Mouse (Mus musculus) limb, embryonic 11.5 days (tissue): ENCODE data around the gene Olfr62. TPM values are rescaled to one million over a fixed set of nuclear protein-coding genes. Genes with fewer than 3 reads are reported as not detected.

Source experiments
- ATAC-seq: fragments of 200-750 bp; cut with Nextera tagmentation; 2 replicates; pipeline ENCODE4 v1.8.0; 2017; ENCODE audit warnings: low read depth; ENCODE audit not compliant: insufficient number of reproducible peaks, low FRiP score, low TSS enrichment
- DNase-seq: peaks from one replicate; pipeline ENCODE4 v3.0.0-alpha.2; 2015; ENCODE audit warnings: low spot score
- H3K27ac ChIP-seq: fragments of 300-500 bp; sonication (generic); replicated peaks from 2 replicates; pipeline ENCODE4 v1.5.1; 2014; ENCODE audit warnings: low read depth, mild to moderate bottlenecking, low read length
- H3K27me3 ChIP-seq: fragments of 300-500 bp; sonication (generic); 2 replicates; pipeline ENCODE4 v1.6.1; 2014; ENCODE audit warnings: mild to moderate bottlenecking, low read length, mixed read lengths; ENCODE audit not compliant: control insufficient read depth, insufficient read depth
- H3K36me3 ChIP-seq: fragments of 300-500 bp; sonication (generic); 2 replicates; pipeline ENCODE4 v1.6.1; 2014; ENCODE audit warnings: mild to moderate bottlenecking, low read length, moderate library complexity, mixed read lengths; ENCODE audit not compliant: control insufficient read depth, insufficient read depth
- H3K4me1 ChIP-seq: fragments of 300-500 bp; sonication (generic); 2 replicates; pipeline ENCODE4 v1.6.1; 2014; ENCODE audit warnings: low read length, mixed read lengths; ENCODE audit not compliant: control insufficient read depth, insufficient read depth
- H3K4me2 ChIP-seq: fragments of 300-500 bp; sonication (generic); 2 replicates; pipeline ENCODE4 v1.6.1; 2014; ENCODE audit warnings: low read depth, mild to moderate bottlenecking, moderate library complexity; ENCODE audit not compliant: severe bottlenecking
- H3K4me3 ChIP-seq: fragments of 300-500 bp; sonication (generic); 2 replicates; pipeline ENCODE4 v1.5.1; 2014; ENCODE audit warnings: low read depth, low read length
- H3K9ac ChIP-seq: fragments of 300-500 bp; sonication (generic); 2 replicates; pipeline ENCODE4 v1.6.1; 2014; ENCODE audit warnings: mild to moderate bottlenecking, low read length
- H3K9me3 ChIP-seq: fragments of 300-500 bp; sonication (generic); 2 replicates; pipeline ENCODE4 v1.6.1; 2016; ENCODE audit warnings: low read length; ENCODE audit not compliant: control insufficient read depth
- WGBS: fragments of 180-500 bp; shearing (Covaris S2); extraction: QIAGEN DNeasy Blood & Tissue Kit; methylation state at CpG from one replicate; pipeline ENCODE4 v1.1.7; 2014; 5-methylcytosine and 5-hydroxymethylcytosine counted together
- polyA plus RNA-seq: library from polyadenylated mRNA; unstranded; fragments of >200 nt; fragmentation: Nextera tagmentation; extraction: Ambion mirVana; gene quantifications from 2 replicates; pipeline ENCODE4 v1.2.1, GENCODE M21; 2014

The Olfr62 gene
- polyA plus RNA-seq, 1 experiment from 2014 or later = not detected

GRCm38 (mm10) chr4:118642346-118643190 lies 16.2 kb upstream of the Olfr62 start:
- H3K27ac ChIP-seq = no peak overlapping the region
- no peaks in the 10 kb centered on the region for H3K27me3 ChIP-seq
- H3K9ac ChIP-seq = no peak overlapping the region
- H3K4me2 ChIP-seq = no peak overlapping the region
- 0 out of 2 replicates have a peak, but pooled peaks have one; percentile 17 for ATAC-seq
- H3K36me3 ChIP-seq = no peaks in the 10 kb centered on the region
- peak; percentile 26 for DNase-seq
- no peaks in the 10 kb centered on the region for H3K9me3 ChIP-seq
- no peaks in the 10 kb centered on the region for H3K4me1 ChIP-seq
- no peak overlapping the region for H3K4me3 ChIP-seq
- 42% methylated on average over 20 of the region's 20 CpGs for WGBS

GRCm38 (mm10) chr4:118645234-118645633 lies 13.5 kb upstream of the Olfr62 start:
- Histone ChIP-seq H3K9ac (no peak overlapping the region), H3K27me3 (no peaks in the 10 kb centered on the region), H3K4me1 (no peaks in the 10 kb centered on the region), H3K9me3 (no peaks in the 10 kb centered on the region), H3K27ac (no peak overlapping the region), H3K4me2 (no peak overlapping the region), H3K36me3 (no peaks in the 10 kb centered on the region), H3K4me3 (no peak overlapping the region)
- DNase-seq (peak; percentile 86), ATAC-seq (no peak)
- WGBS = 20% methylated on average over 2 of the region's 2 CpGs

GRCm38 (mm10) chr4:118687086-118687485 lies 28.3 kb downstream of the Olfr62 start:
- no peak for DNase-seq
- H3K27me3 ChIP-seq = no peaks in the 10 kb centered on the region
- H3K36me3 ChIP-seq = no peaks in the 10 kb centered on the region
- H3K9ac ChIP-seq = no peak overlapping the region
- H3K4me1 ChIP-seq = no peaks in the 10 kb centered on the region
- no peak overlapping the region for H3K4me3 ChIP-seq
- no peak for ATAC-seq
- H3K27ac ChIP-seq = no peak overlapping the region
- 56% methylated on average over 2 of the region's 2 CpGs for WGBS
- H3K4me2 ChIP-seq = no peak overlapping the region
- H3K9me3 ChIP-seq = no peaks in the 10 kb centered on the region

- Histone ChIP-seq H3K9me3 (no peaks in the 10 kb centered on the region), H3K4me3 (no peak within 1 kb of the TSS), H3K27ac (no peak within 1 kb of the TSS; the same call in 1 of the 2 replicates), H3K27me3 (no peaks in the 10 kb centered on the region), H3K9ac (no peak within 1 kb of the TSS), H3K36me3 (no peaks in the 10 kb centered on the region), H3K4me2 (no peak within 1 kb of the TSS; the same call in 1 of the 2 replicates), H3K4me1 (peaks cover 4% of the 10 kb centered on the region; the same call in 1 of the 2 replicates)
- 46% methylated on average over 12 of the region's 12 CpGs for WGBS
- DNase-seq (peak; percentile 25), ATAC-seq (no peak)
Measured at GRCm38 (mm10) chr4:118692412-118692973, 33.7 kb downstream of the Olfr62 start, which contains the start of gene Olfr1342. TSS of gene Olfr1342 (minus strand) at chr4:118692756.

GRCm38 (mm10) chr4:118693812-118694211 lies 35.1 kb downstream of the Olfr62 start:
- Histone ChIP-seq H3K4me1 (peaks cover 4% of the 10 kb centered on the region; the same call in 1 of the 2 replicates), H3K27me3 (no peaks in the 10 kb centered on the region), H3K9ac (no peak overlapping the region), H3K36me3 (no peaks in the 10 kb centered on the region), H3K9me3 (no peaks in the 10 kb centered on the region), H3K4me3 (no peak overlapping the region), H3K4me2 (no peak overlapping the region), H3K27ac (no peak overlapping the region)
- 55% methylated on average over 2 of the region's 2 CpGs for WGBS
- no peak for ATAC-seq
- no peak for DNase-seq

- Histone ChIP-seq H3K4me3 (no peak within 1 kb of the TSS), H3K9me3 (no peaks in the 10 kb centered on the region), H3K36me3 (no peaks in the 10 kb centered on the region), H3K27me3 (no peaks in the 10 kb centered on the region), H3K27ac (no peak within 1 kb of the TSS), H3K4me2 (no peak within 1 kb of the TSS), H3K4me1 (no peaks in the 10 kb centered on the region), H3K9ac (no peak within 1 kb of the TSS)
- WGBS = 82% methylated on average over 3 of the region's 3 CpGs
- ATAC-seq (no peak), DNase-seq (no peak)
Measured at GRCm38 (mm10) chr4:118703223-118703622, 44.5 kb downstream of the Olfr62 start, which contains the start of gene Olfr1341. TSS of gene Olfr1341 (plus strand) at chr4:118703523.

- no peak overlapping the region for H3K27ac ChIP-seq
- DNase-seq (no peak), ATAC-seq (no peak)
- H3K9me3 ChIP-seq = no peaks in the 10 kb centered on the region
- H3K9ac ChIP-seq = no peak overlapping the region
- H3K27me3 ChIP-seq = no peaks in the 10 kb centered on the region
- no peak overlapping the region for H3K4me2 ChIP-seq
- H3K36me3 ChIP-seq = no peaks in the 10 kb centered on the region
- no peaks in the 10 kb centered on the region for H3K4me1 ChIP-seq
- 83% methylated on average over 5 of the region's 5 CpGs for WGBS
- no peak overlapping the region for H3K4me3 ChIP-seq
Measured at GRCm38 (mm10) chr4:118708086-118708485, 49.3 kb downstream of the Olfr62 start.

- no peaks in the 10 kb centered on the region for H3K27me3 ChIP-seq
- H3K4me3 ChIP-seq = no peak overlapping the region
- ATAC-seq (no peak), DNase-seq (no peak)
- no peak overlapping the region for H3K27ac ChIP-seq
- WGBS = 59% methylated on average over 1 of the region's 1 CpGs
- H3K36me3 ChIP-seq = no peaks in the 10 kb centered on the region
- no peaks in the 10 kb centered on the region for H3K4me1 ChIP-seq
- no peak overlapping the region for H3K4me2 ChIP-seq
- H3K9ac ChIP-seq = no peak overlapping the region
- no peaks in the 10 kb centered on the region for H3K9me3 ChIP-seq
Measured at GRCm38 (mm10) chr4:118711656-118712055, 52.9 kb downstream of the Olfr62 start.
